Mouse (Mus musculus) splenic B cell, adult 2 months (primary cell): ENCODE measurements around the gene Ptprd.

Experiments used
- DNase-seq: peaks from one replicate; pipeline ENCODE4 v3.0.0-alpha.2; 2011; ENCODE audit warnings: low read depth, low spot score
- H3K27me3 ChIP-seq: 2 replicates; pipeline ENCODE4 v1.6.1; 2012; ENCODE audit warnings: mild to moderate bottlenecking, low read length, moderate library complexity, mixed read lengths; ENCODE audit not compliant: control insufficient read depth, poor library complexity, insufficient read depth, severe bottlenecking
- H3K36me3 ChIP-seq: 2 replicates; pipeline ENCODE4 v1.6.1; 2012; ENCODE audit warnings: mild to moderate bottlenecking, low read length, moderate library complexity, mixed read lengths; ENCODE audit not compliant: control insufficient read depth, poor library complexity, insufficient read depth, severe bottlenecking

Ptprd gene

DNA sequence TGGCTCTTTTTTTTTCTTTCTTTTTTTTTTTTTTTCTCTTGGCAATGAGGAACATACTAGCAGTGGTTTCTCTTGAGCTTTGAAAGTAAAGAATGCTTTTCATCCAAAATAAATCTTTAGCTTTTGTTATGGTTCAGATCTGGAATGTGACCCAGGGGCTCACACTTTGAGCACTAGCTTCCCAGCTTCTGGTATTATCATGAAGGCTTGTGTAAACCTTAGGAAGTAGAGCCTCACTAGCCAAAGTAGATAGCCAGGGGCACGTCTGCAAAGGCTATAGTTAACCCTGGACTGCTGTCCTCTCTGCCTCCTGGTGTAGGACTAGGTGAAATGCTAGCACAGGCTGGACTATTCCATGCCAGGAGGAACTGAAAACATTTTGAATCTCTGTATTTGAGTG is 1310.1 kb downstream of the Ptprd start:
- no peak for DNase-seq

DNA sequence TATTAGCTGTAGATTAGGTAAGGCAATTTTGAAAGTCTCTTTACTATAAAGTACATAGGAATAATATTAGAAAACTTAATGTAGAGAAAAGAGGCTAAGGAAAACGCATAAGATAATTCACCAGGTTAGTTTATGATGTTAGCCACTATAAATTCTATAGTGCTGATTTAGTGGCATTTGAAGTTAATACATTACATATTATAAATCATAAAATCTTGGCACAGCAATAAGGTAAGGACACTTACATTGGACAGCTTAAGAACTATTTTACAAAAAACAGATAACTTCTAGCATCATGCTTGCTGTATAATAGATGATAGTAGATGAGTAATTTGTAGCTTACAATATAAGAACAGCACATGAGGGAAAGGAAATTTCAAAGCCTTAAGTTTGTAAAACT is 1322.1 kb downstream of the Ptprd start:
- Histone ChIP-seq H3K27me3 (no peaks in the 10 kb centered on the region), H3K36me3 (no peaks in the 10 kb centered on the region)
- DNase-seq = no peak

More for the DNA sequence above, 1310.1 kb downstream of the Ptprd start:
- Histone ChIP-seq H3K27me3 (no peaks in the 10 kb centered on the region), H3K36me3 (no peaks in the 10 kb centered on the region)

DNA sequence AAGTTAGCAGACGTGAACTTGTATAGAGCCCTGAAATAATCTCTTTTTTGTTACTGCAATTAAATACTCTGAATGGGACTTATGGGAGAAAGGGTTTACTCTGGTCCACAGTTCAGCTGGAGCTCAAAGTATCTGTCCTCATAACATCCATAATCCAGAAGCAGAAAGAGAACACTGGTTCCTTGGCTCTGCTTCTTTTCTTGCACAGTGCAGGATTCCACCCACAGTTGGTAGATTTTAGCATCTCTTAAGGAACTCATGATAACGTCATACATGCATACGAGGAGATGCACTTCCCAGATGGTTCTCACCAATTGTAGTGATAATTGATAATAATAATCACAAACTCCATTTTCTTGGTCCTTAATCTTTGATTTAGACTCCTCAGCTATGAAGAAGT is 1330.2 kb downstream of the Ptprd start:
- DNase-seq = no peak
- Histone ChIP-seq H3K27me3 (no peaks in the 10 kb centered on the region), H3K36me3 (no peaks in the 10 kb centered on the region)

DNA sequence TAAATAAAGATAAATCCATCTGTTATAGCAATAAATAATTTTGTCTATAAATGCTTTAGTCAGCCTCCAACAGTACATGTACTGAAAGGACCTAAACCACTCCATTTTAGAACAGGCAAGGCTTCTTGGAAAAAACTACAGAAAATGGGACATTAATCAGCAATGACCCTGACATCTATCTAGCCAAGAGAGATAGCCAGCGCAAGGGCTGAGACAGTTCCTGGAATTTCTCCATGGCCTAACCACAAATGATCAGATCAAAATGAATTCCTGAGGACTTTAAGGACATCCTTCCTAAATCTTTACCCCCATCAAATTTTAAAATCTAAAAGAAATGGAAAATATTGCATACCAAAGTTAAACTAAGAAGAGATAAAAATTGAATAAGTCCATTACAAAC is 1340.8 kb downstream of the Ptprd start:
- Histone ChIP-seq H3K27me3 (no peaks in the 10 kb centered on the region), H3K36me3 (no peaks in the 10 kb centered on the region)
- no peak for DNase-seq

DNA sequence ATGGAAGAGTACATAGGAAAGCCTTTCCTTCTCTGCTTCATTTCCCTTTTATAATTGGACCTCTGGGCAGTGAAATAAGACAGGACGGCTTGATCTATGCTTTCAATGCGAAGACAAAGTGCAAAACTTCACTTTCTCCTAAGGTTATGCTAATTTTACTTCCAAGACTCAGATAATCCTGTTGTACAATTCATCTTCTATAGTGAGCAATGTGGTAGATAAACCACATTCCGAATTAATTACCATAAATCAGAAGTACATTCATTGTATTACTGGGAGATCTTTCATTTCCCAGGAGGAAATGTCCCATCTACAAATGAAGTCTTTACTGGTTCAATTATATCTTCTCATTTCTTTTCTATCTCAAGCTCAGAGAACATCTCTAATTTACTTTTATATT is 1346.2 kb downstream of the Ptprd start:
- Histone ChIP-seq H3K27me3 (no peaks in the 10 kb centered on the region), H3K36me3 (no peaks in the 10 kb centered on the region)
- DNase-seq = no peak

DNA sequence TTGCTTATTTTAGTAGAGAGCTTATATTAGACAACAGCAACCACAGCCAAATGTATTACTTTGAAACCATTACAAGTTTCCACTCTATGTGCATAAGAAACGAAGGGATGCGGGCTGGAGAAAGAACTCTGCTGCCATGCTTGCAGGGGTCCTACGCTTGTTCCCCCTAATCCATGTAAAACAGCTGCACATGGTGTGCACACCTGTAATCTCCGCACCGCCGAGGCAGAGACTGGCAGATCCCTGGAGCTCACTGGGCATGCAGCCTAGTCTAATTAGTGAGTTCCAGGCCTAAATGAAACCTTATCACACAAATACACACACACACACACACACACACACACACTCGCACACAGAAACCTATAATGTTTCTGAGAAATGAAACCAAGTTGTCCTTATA is 1365.5 kb downstream of the Ptprd start:
- Histone ChIP-seq H3K36me3 (no peaks in the 10 kb centered on the region), H3K27me3 (no peaks in the 10 kb centered on the region)
- no peak for DNase-seq

DNA sequence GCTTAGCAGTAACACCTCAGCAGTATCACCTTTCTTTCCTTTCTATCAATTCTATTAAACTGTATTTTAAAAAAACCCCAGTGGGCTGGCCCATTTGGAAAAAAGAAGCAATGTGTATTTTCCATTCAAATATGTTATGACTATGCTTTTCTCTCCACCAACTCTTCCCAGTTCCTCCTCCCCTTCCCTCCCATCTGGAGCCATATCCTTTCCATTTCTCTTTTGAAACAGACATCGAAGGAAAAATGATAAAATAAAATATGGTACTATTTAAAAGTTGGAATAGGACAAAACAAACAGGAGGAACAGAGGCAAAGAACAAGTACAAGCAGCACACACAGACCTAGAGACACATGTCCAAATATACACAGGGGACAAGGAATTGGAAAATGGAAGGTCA is 1372.7 kb downstream of the Ptprd start:
- Histone ChIP-seq H3K27me3 (no peaks in the 10 kb centered on the region), H3K36me3 (no peaks in the 10 kb centered on the region)
- DNase-seq = no peak

DNA sequence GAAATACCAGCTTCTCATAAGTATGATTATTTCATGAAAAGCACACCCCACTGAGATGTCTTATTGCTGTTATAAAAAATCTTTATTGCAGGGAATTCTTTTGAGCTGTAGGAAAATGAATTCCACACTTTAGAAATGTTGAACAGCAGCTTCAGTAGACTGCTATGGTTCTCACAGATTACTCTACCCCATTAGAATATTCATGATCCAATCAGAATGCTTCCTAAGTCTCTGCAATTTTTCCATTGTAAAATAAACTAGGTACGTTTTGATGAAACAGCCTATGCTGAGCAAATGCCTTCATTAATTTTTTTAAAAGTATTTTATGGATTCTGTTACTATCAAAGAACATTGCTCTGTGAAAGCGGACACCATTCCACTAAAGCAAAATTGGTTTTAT is 1399.6 kb downstream of the Ptprd start:
- Histone ChIP-seq H3K36me3 (no peaks in the 10 kb centered on the region), H3K27me3 (no peaks in the 10 kb centered on the region)
- DNase-seq = no peak

DNA sequence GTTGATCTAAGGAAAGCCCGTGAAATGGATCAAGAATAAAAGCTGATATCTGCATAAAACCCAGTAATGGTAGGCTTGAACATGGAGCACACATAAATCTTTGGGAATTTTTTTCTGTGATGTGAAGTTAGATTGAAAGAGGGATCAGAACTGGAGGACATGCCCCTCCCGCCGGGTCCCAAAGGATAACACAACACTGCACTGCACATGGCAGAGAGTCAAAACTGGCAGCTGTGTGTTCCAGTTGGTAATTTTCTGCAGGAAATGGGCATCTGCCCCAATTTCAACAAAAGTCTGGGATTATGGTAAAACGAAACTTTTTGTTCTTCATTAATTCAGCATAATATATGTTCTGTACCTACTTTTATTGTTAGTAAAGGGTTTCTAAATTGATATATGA is 1409.1 kb downstream of the Ptprd start:
- DNase-seq = no peak
- H3K36me3 ChIP-seq = no peaks in the 10 kb centered on the region
- H3K27me3 ChIP-seq = no peaks in the 10 kb centered on the region

DNA sequence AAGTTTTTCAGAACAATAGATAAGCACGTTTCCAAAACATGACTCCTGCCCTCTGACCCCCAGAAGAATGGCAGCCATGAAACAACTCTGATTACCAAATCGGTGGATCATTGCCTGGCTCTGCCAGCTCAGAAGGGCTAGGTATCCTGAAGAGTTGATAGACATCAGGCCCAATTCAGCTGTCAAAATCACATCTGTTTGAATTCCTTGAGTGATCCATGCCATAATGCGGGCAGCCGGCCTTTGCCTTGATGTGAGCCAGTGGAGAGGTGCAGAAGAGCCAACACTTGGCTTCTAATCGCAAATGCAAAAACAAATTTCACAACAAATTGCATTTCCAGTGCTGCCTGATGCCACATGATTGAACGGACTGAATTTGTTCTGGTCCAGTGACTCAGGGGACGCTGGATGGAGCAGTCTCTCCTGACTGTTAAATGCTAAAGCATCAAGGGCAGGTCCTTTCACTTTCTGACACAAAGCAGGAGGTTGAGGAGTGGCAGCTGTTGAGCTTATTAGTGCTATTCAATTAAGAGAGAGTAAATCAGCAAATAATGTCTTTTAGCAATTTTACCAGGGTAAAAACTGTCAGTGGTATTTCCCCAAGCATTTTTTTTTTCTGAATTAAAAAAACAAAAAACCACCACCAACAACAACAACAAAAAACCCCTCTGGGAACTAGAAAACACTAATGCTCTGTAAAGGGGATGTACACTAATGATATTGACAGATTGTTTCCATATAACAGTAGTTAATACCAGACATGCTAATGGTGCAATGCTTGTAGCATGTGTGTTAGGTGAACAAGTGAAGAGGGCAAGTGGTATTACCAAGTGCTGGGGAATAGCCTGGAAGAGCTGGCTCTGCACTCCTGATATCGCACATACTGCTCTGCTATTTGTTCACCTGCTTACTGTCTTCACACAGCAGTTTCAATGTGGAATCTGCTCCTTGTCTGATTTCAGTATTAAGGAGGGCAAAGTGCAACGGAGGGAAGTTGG is 1413.5 kb downstream of the Ptprd start:
- H3K36me3 ChIP-seq = no peaks in the 10 kb centered on the region
- no peak for DNase-seq
- H3K27me3 ChIP-seq = no peaks in the 10 kb centered on the region

DNA sequence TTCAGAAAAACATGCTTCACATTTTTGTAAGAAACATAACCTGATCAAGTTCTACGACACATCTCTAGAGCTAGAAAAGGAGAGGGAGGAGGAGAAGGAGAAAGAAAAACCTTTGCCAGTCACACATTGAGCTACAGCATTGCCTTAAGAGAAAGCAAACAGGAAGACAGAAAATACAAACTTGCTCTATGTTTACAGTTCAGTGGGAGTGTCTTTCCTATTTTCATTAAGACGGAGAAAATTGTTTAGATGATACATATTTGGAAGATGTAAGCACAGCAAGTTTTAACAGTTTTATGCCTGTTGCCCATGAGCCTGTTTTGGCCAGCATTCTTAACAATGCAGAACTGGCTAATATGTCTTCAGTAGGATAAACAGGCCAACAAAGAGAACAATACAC is 1426.4 kb downstream of the Ptprd start:
- Histone ChIP-seq H3K27me3 (no peaks in the 10 kb centered on the region), H3K36me3 (no peaks in the 10 kb centered on the region)
- no peak for DNase-seq

DNA sequence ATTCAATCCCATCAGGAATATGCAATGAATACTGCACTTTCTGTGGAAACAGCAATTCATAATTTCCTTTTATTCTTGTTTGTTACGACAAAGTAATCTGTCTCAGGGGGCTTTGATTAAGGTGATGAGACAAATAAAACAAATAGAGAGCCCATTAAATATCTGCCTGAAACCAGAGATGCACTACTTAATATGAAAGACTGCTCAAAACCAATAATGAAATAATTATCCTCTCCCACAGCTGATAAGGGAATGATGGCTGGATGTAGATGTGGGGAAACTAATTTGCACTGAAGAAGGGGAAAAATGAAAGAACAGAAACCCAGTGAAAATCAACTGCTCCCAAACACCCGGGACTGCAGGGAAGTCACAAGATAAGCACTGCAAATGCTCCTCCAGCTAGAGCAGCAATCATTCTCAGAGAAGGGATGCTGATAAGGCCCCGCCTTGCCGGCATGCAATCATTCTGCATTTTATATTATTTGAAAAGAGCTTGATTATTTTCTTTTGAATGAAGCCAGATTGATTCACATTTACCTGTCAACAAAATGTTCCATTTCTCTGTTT is 1432.1 kb downstream of the Ptprd start:
- DNase-seq = no peak
- H3K27me3 ChIP-seq = no peaks in the 10 kb centered on the region

DNA sequence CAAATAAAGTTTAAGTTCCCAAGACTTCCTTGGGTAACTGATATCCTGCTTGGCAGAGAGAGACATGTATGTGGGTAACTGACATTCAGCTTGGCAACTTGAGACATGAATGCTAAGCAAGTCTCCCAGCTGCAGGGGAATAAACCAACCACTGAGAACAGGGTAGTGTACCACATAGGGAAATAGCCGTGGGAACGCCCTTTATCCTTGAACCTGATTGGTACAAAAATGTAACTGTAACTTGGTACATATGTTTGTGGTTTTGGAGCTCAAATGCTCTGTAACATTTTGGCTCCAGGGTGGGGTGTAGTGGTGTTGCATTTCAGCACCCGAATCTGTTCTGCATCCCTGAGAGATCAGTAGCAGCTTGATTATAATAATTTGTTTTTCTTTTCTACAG is 1444.8 kb downstream of the Ptprd start:
- DNase-seq = no peak
- no peaks in the 10 kb centered on the region for H3K36me3 ChIP-seq
- H3K27me3 ChIP-seq = no peaks in the 10 kb centered on the region

More for the DNA sequence above, 1432.1 kb downstream of the Ptprd start:
- no peaks in the 10 kb centered on the region for H3K36me3 ChIP-seq

DNA sequence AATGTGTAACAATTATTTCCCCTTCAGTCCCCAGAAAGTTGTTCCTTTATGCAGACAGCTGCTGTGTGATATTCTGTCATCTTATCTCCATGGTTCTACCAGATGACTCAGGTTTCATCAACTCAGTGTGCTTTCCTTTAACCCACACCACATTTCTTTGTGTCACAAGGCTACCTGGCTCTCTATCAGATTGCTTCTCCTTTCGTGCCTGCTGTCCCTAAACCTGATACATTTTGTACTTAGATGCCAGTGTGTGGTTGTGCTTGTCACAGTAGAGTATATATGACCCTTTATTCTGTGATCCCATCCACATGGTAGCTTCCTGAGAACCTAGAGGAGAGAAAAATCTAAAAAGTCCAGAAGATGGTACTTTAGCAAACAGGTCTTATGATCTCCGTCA is 1445.3 kb downstream of the Ptprd start:
- DNase-seq = no peak
- H3K27me3 ChIP-seq = no peaks in the 10 kb centered on the region
- no peaks in the 10 kb centered on the region for H3K36me3 ChIP-seq

DNA sequence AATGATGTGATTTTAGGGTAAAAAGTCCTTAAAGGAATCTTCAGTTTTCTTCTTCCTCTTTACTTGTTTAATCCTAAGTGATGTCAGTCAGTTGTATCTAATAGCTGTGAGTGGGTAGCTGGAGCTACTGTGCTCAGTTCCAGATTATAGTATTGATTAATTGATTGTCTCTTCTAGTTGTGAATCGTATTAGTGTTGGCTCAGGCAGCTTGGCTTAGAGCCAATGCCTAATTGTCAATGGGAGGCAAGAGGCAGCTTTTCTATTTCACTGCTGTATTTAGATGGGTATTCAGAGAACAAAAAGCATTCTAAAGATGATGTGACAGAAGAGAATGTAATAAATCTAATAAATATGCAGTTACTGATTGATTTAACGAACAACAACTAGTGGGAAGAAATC is 1461.1 kb downstream of the Ptprd start:
- Histone ChIP-seq H3K36me3 (no peaks in the 10 kb centered on the region), H3K27me3 (no peaks in the 10 kb centered on the region)
- no peak for DNase-seq
